Mouse (Mus musculus) midbrain, embryonic 14.5 days (tissue): ENCODE data around the gene Gna12. TPM values are rescaled to one million over a fixed set of nuclear protein-coding genes. Genes with fewer than 3 reads are reported as not detected.

Experiments
- ATAC-seq: fragments of 200-750 bp; cut with Nextera tagmentation; 2 replicates; pipeline ENCODE4 v1.8.0; 2017; ENCODE audit warnings: moderate number of reproducible peaks, moderate library complexity; ENCODE audit not compliant: low FRiP score, low TSS enrichment
- DNase-seq: peaks from one replicate; pipeline ENCODE4 v3.0.0-alpha.2; 2015
- H3K27ac ChIP-seq: fragments of 300-500 bp; sonication (generic); replicated peaks from 2 replicates; pipeline ENCODE4 v1.5.1; 2014; ENCODE audit warnings: mild to moderate bottlenecking, low read depth, low read length, moderate library complexity
- H3K27me3 ChIP-seq: fragments of 300-500 bp; sonication (generic); 2 replicates; pipeline ENCODE4 v1.6.1; 2014; ENCODE audit warnings: low read length, control low read depth, mixed read lengths; ENCODE audit not compliant: control insufficient read depth, insufficient read depth
- H3K36me3 ChIP-seq: fragments of 300-500 bp; sonication (generic); 2 replicates; pipeline ENCODE4 v1.6.1; 2014; ENCODE audit warnings: low read length, control low read depth; ENCODE audit not compliant: control insufficient read depth, insufficient read depth
- H3K4me1 ChIP-seq: fragments of 300-500 bp; sonication (generic); 2 replicates; pipeline ENCODE4 v1.6.1; 2014; ENCODE audit warnings: mild to moderate bottlenecking, antibody characterized with exemption, low read length, control low read depth; ENCODE audit not compliant: control insufficient read depth, insufficient read depth
- H3K4me2 ChIP-seq: fragments of 300-500 bp; sonication (generic); 2 replicates; pipeline ENCODE4 v1.6.1; 2014; ENCODE audit warnings: mild to moderate bottlenecking, low read length, moderate library complexity
- H3K4me3 ChIP-seq: fragments of 300-500 bp; sonication (generic); replicated peaks from 2 replicates; pipeline ENCODE4 v1.5.1; 2014; ENCODE audit warnings: low read depth, low read length
- H3K9ac ChIP-seq: fragments of 300-500 bp; sonication (generic); replicated peaks from 2 replicates; pipeline ENCODE4 v1.6.1; 2014; ENCODE audit warnings: mild to moderate bottlenecking, low read length, moderate library complexity
- H3K9me3 ChIP-seq: fragments of 300-500 bp; sonication (generic); 2 replicates; pipeline ENCODE4 v1.6.1; 2016; ENCODE audit warnings: low read length, control low read depth, mixed read lengths; ENCODE audit not compliant: control insufficient read depth
- WGBS: fragments of 180-500 bp; shearing (Covaris S2); extraction: QIAGEN DNeasy Blood & Tissue Kit; methylation state at CpG from one replicate; pipeline ENCODE4 v1.1.7; 2014; 5-methylcytosine and 5-hydroxymethylcytosine counted together
- polyA plus RNA-seq: library from polyadenylated mRNA; unstranded; fragments of >200 nt; fragmentation: Nextera tagmentation; extraction: Ambion mirVana; gene quantifications from 2 replicates; pipeline ENCODE4 v1.2.1, GENCODE M21; 2014

The Gna12 gene
- polyA plus RNA-seq, 1 experiment from 2014 or later, result 21.6 TPM

- no peak for DNase-seq
- peaks cover 38% of the 10 kb centered on the region for H3K36me3 ChIP-seq
- peaks cover 9% of the 10 kb centered on the region; the same call in 1 of the 2 replicates for H3K4me1 ChIP-seq
- H3K4me3 ChIP-seq, result no peak overlapping the region
- H3K9ac ChIP-seq, result no peak overlapping the region
- H3K4me2 ChIP-seq, result no peak overlapping the region
- no peak for ATAC-seq
- 92% methylated on average over 13 of the region's 13 CpGs for WGBS
- no peak overlapping the region for H3K27ac ChIP-seq
- no peaks in the 10 kb centered on the region for H3K9me3 ChIP-seq
- H3K27me3 ChIP-seq, result no peaks in the 10 kb centered on the region
Observed at GRCm38 (mm10) chr5:140785240-140785872, 44.9 kb downstream of the Gna12 start.

GRCm38 (mm10) chr5:140784288-140784687 lies 45.9 kb downstream of the Gna12 start:
- Histone ChIP-seq H3K27me3 (no peaks in the 10 kb centered on the region), H3K36me3 (peaks cover 44% of the 10 kb centered on the region), H3K27ac (no peak overlapping the region), H3K4me1 (no peaks in the 10 kb centered on the region), H3K4me2 (no peak overlapping the region), H3K4me3 (no peak overlapping the region), H3K9ac (no peak overlapping the region), H3K9me3 (no peaks in the 10 kb centered on the region)
- 87% methylated on average over 6 of the region's 6 CpGs for WGBS
- DNase-seq (no peak), ATAC-seq (no peak)

GRCm38 (mm10) chr5:140783577-140783976 lies 46.7 kb downstream of the Gna12 start:
- Histone ChIP-seq H3K4me2 (no peak overlapping the region), H3K27ac (no peak overlapping the region), H3K9ac (no peak overlapping the region), H3K27me3 (no peaks in the 10 kb centered on the region), H3K4me1 (no peaks in the 10 kb centered on the region), H3K36me3 (peaks cover 51% of the 10 kb centered on the region), H3K9me3 (no peaks in the 10 kb centered on the region), H3K4me3 (no peak overlapping the region)
- no peak for ATAC-seq
- 94% methylated on average over 4 of the region's 4 CpGs for WGBS
- no peak for DNase-seq

- Histone ChIP-seq H3K4me3 (no peak overlapping the region), H3K9me3 (no peaks in the 10 kb centered on the region), H3K27me3 (no peaks in the 10 kb centered on the region), H3K36me3 (peaks cover 58% of the 10 kb centered on the region), H3K27ac (no peak overlapping the region), H3K9ac (no peak overlapping the region), H3K4me1 (no peaks in the 10 kb centered on the region), H3K4me2 (no peak overlapping the region)
- WGBS, result 91% methylated on average over 8 of the region's 8 CpGs
- ATAC-seq (no peak), DNase-seq (no peak)
Observed at GRCm38 (mm10) chr5:140781886-140782572, 48.2 kb downstream of the Gna12 start.

GRCm38 (mm10) chr5:140781122-140781521 lies 49.1 kb downstream of the Gna12 start:
- Histone ChIP-seq H3K4me3 (no peak overlapping the region), H3K4me1 (no peaks in the 10 kb centered on the region), H3K27me3 (no peaks in the 10 kb centered on the region), H3K27ac (no peak overlapping the region), H3K4me2 (no peak overlapping the region), H3K9ac (no peak overlapping the region), H3K9me3 (no peaks in the 10 kb centered on the region), H3K36me3 (peaks cover 58% of the 10 kb centered on the region)
- DNase-seq, result no peak
- no peak for ATAC-seq
- WGBS, result 92% methylated on average over 5 of the region's 5 CpGs

- no peak for ATAC-seq
- H3K36me3 ChIP-seq, result peaks cover 35% of the 10 kb centered on the region
- WGBS, result 86% methylated on average over 9 of the region's 9 CpGs
Observed at GRCm38 (mm10) chr5:140776968-140777367, 53.3 kb downstream of the Gna12 start.

GRCm38 (mm10) chr5:140775111-140775510 lies 55.1 kb downstream of the Gna12 start:
- H3K36me3 ChIP-seq, result peaks cover 25% of the 10 kb centered on the region; the same call in 1 of the 2 replicates
- H3K4me3 ChIP-seq, result no peak overlapping the region
- peaks cover 8% of the 10 kb centered on the region; the same call in 1 of the 2 replicates for H3K4me1 ChIP-seq
- DNase-seq (no peak), ATAC-seq (no peak)
- WGBS, result 93% methylated on average over 4 of the region's 4 CpGs
- no peaks in the 10 kb centered on the region for H3K9me3 ChIP-seq
- no peaks in the 10 kb centered on the region for H3K27me3 ChIP-seq
- no peak overlapping the region for H3K27ac ChIP-seq
- H3K4me2 ChIP-seq, result no peak overlapping the region
- no peak overlapping the region for H3K9ac ChIP-seq

More at GRCm38 (mm10) chr5:140776968-140777367, 53.3 kb downstream of the Gna12 start:
- Histone ChIP-seq H3K9me3 (no peaks in the 10 kb centered on the region), H3K4me1 (no peaks in the 10 kb centered on the region), H3K9ac (no peak overlapping the region), H3K27me3 (no peaks in the 10 kb centered on the region), H3K27ac (no peak overlapping the region), H3K4me3 (no peak overlapping the region), H3K4me2 (no peak overlapping the region)
- DNase-seq, result no peak

- Histone ChIP-seq H3K27ac (peak overlapping the region; percentile 27; the same call in 1 of the 2 replicates), H3K4me1 (peaks cover 20% of the 10 kb centered on the region)
- 71% methylated on average over 7 of the region's 7 CpGs for WGBS
Observed at GRCm38 (mm10) chr5:140772158-140772557, 58.1 kb downstream of the Gna12 start.

More at GRCm38 (mm10) chr5:140772158-140772557, 58.1 kb downstream of the Gna12 start:
- Histone ChIP-seq H3K36me3 (0 out of 2 replicates have a peak, but pooled peaks cover 5% of the 10 kb centered on the region), H3K4me3 (no peak overlapping the region), H3K9me3 (no peaks in the 10 kb centered on the region), H3K9ac (no peak overlapping the region; the same call in 1 of the 2 replicates), H3K27me3 (no peaks in the 10 kb centered on the region), H3K4me2 (no peak overlapping the region)
- DNase-seq, result no peak
- no peak for ATAC-seq
